Mouse (Mus musculus) CH12.LX (cell line): ENCODE data around the gene Chrm1. TPM values are rescaled to one million over a fixed set of nuclear protein-coding genes. Genes with fewer than 3 reads are reported as not detected.

Experiments used
- DNase-seq: peaks from one replicate; pipeline ENCODE4 v3.0.0-alpha.2; 2013; ENCODE audit errors: extremely low read depth
- H3K27ac ChIP-seq: 2 replicates; pipeline ENCODE4 v1.5.1; 2012; ENCODE audit warnings: low read depth, mild to moderate bottlenecking, control low read depth, moderate library complexity; ENCODE audit not compliant: insufficient read depth
- H3K27me3 ChIP-seq: replicated peaks from 2 replicates; pipeline ENCODE3; 2012; ENCODE audit warnings: inconsistent platforms
- H3K36me3 ChIP-seq, 2 experiments: replicated peaks in 1 of 2; 2 replicates each; pipeline versions ENCODE3 to v1.6.1; 2012; ENCODE audit warnings: inconsistent platforms in 1 of 2, low read length in 1 of 2, mild to moderate bottlenecking in 1 of 2, mixed read lengths in 1 of 2, moderate library complexity in 1 of 2; ENCODE audit not compliant: control insufficient read depth in 1 of 2, insufficient read depth in 1 of 2
- H3K4me1 ChIP-seq, 2 experiments: 2 replicates each; pipeline ENCODE4 v1.6.1; 2012; ENCODE audit warnings: inconsistent platforms in 1 of 2, moderate library complexity in 1 of 2; ENCODE audit not compliant: insufficient read depth in 2 of 2, control insufficient read depth in 1 of 2
- H3K4me2 ChIP-seq: 2 replicates; pipeline ENCODE4 v1.6.1; 2012; ENCODE audit warnings: low read depth, mild to moderate bottlenecking, control low read depth; ENCODE audit not compliant: poor library complexity, insufficient read depth, severe bottlenecking
- H3K4me3 ChIP-seq, 3 experiments: fragments of 150-350 bp in 1 of 3; sonication (generic) in 1 of 3; replicated peaks in 1 of 3; 2 replicates each; pipeline versions ENCODE3 to v1.5.1; 2011 to 2012; ENCODE audit warnings: low read depth in 2 of 3, low read length in 2 of 3, mild to moderate bottlenecking in 2 of 3, moderate library complexity in 2 of 3, control low read depth in 1 of 3, improper control_type of control experiment in 1 of 3, inconsistent platforms in 1 of 3, mixed read lengths in 1 of 3; ENCODE audit not compliant: poor library complexity in 1 of 3
- H3K79me2 ChIP-seq: replicated peaks from 2 replicates; pipeline ENCODE4 v1.6.1; 2012; ENCODE audit warnings: mild to moderate bottlenecking, moderate library complexity; ENCODE audit not compliant: control insufficient read depth, poor library complexity, insufficient read depth, severe bottlenecking; ENCODE audit errors: extremely low read depth
- H3K9ac ChIP-seq: 2 replicates; pipeline ENCODE4 v1.6.1; 2012; ENCODE audit warnings: low read depth, mild to moderate bottlenecking, control low read depth, moderate library complexity; ENCODE audit not compliant: insufficient read depth
- H3K9me3 ChIP-seq: replicated peaks from 2 replicates; pipeline ENCODE3; 2012; ENCODE audit warnings: low read length, inconsistent platforms, mixed read lengths
- BHLHE40 ChIP-seq: IDR thresholded peaks from 2 replicates; pipeline ENCODE4 v1.6.1; 2011; ENCODE audit warnings: mild to moderate bottlenecking, low read depth, low read length, improper control_type of control experiment
- CHD1 ChIP-seq: IDR thresholded peaks from 2 replicates; pipeline ENCODE4 v1.6.1; 2012; ENCODE audit warnings: low read depth, low read length, improper control_type of control experiment, inconsistent platforms
- CHD2 ChIP-seq: IDR thresholded peaks from 2 replicates; pipeline ENCODE4 v1.6.1; 2011; ENCODE audit warnings: low read length, improper control_type of control experiment
- CTCF ChIP-seq, 2 experiments: IDR thresholded peaks in 1 of 2; conservative IDR thresholded peaks in 1 of 2; 2 replicates each; pipeline ENCODE4 v1.5.1; 2011 to 2012; ENCODE audit warnings: low read depth in 2 of 2, low read length in 2 of 2, improper control_type of control experiment in 1 of 2, inconsistent platforms in 1 of 2, mild to moderate bottlenecking in 1 of 2, moderate library complexity in 1 of 2
- ELF1 ChIP-seq: IDR thresholded peaks from 2 replicates; pipeline ENCODE4 v1.6.1; 2014; ENCODE audit warnings: low read depth, mild to moderate bottlenecking, inconsistent platforms, low read length, improper control_type of control experiment
- JUN ChIP-seq: IDR thresholded peaks from 2 replicates; pipeline ENCODE4 v1.6.1; 2011; ENCODE audit warnings: low read depth, mild to moderate bottlenecking, low read length, improper control_type of control experiment, moderate library complexity; ENCODE audit not compliant: insufficient read depth
- MAFK ChIP-seq: IDR thresholded peaks from 2 replicates; pipeline ENCODE4 v1.6.1; 2011; ENCODE audit warnings: low read length, improper control_type of control experiment; ENCODE audit not compliant: insufficient replicate concordance
- MXI1 ChIP-seq: IDR thresholded peaks from 2 replicates; pipeline ENCODE4 v1.6.1; 2011; ENCODE audit warnings: mild to moderate bottlenecking, low read depth, low read length, improper control_type of control experiment
- NELFE ChIP-seq: IDR thresholded peaks from 2 replicates; pipeline ENCODE4 v1.6.1; 2011; ENCODE audit warnings: low read depth, low read length, improper control_type of control experiment
- PAX5 ChIP-seq: IDR thresholded peaks from 2 replicates; pipeline ENCODE4 v1.6.1; 2012; ENCODE audit warnings: low read length, inconsistent platforms, mixed read lengths
- POLR2A ChIP-seq: IDR thresholded peaks from 2 replicates; pipeline ENCODE4 v1.6.1; 2011; ENCODE audit warnings: low read depth, mild to moderate bottlenecking, improper control_type of control experiment, low read length
- RAD21 ChIP-seq: IDR thresholded peaks from 2 replicates; pipeline ENCODE4 v1.6.1; 2011; ENCODE audit warnings: low read depth, mild to moderate bottlenecking, low read length, improper control_type of control experiment, moderate library complexity
- RCOR1 ChIP-seq: conservative IDR thresholded peaks from 2 replicates; pipeline ENCODE4 v1.6.1; 2012; ENCODE audit warnings: low read depth, mild to moderate bottlenecking, inconsistent platforms, low read length, improper control_type of control experiment
- SMC3 ChIP-seq: IDR thresholded peaks from 2 replicates; pipeline ENCODE4 v1.6.1; 2011; ENCODE audit warnings: low read depth, low read length, improper control_type of control experiment
- TBP ChIP-seq: conservative IDR thresholded peaks from 2 replicates; pipeline ENCODE4 v1.6.1; 2011; ENCODE audit warnings: low read depth, low read length, improper control_type of control experiment
- UBTF ChIP-seq: IDR thresholded peaks from 2 replicates; pipeline ENCODE4 v1.6.1; 2012; ENCODE audit warnings: low read depth, mild to moderate bottlenecking, inconsistent platforms, low read length, improper control_type of control experiment, moderate library complexity
- USF2 ChIP-seq: conservative IDR thresholded peaks from 2 replicates; pipeline ENCODE4 v1.6.1; 2011; ENCODE audit warnings: low read depth, low read length, improper control_type of control experiment
- ZC3H11A ChIP-seq: IDR thresholded peaks from 2 replicates; pipeline ENCODE4 v1.6.1; 2012; ENCODE audit warnings: low read depth, mild to moderate bottlenecking, inconsistent platforms, low read length, improper control_type of control experiment
- ZKSCAN1 ChIP-seq: IDR thresholded peaks from 2 replicates; pipeline ENCODE4 v1.6.1; 2012; ENCODE audit warnings: low read depth, inconsistent platforms, low read length, improper control_type of control experiment, borderline replicate concordance
- ZMIZ1 ChIP-seq: IDR thresholded peaks from 2 replicates; pipeline ENCODE4 v1.6.1; 2012; ENCODE audit warnings: low read depth, mild to moderate bottlenecking, inconsistent platforms, low read length, improper control_type of control experiment
- ZNF384 ChIP-seq: IDR thresholded peaks from 2 replicates; pipeline ENCODE4 v1.6.1; 2012; ENCODE audit warnings: low read depth, low read length, improper control_type of control experiment, inconsistent platforms
- dilution Hi-C: fragments of 300-500 bp; cut with MboI; formaldehyde crosslinking; loops from 2 replicates; pipeline ENCODE4 v1.14.3; 2020; ENCODE audit warnings: low sequenced_read_pairs; ENCODE audit not compliant: extremely low pct_unique_long_range_greater_than_20kb, extremely low pct_ligation_motif_present
- in situ Hi-C: fragments of 300-500 bp; cut with MboI; formaldehyde crosslinking; loops from 3 replicates; pipeline ENCODE4 v1.14.3; 2019; ENCODE audit warnings: low sequenced_read_pairs, low pct_ligation_motif_present, low pct_unique_long_range_greater_than_20kb, mixed read lengths
- polyA plus RNA-seq: library from polyadenylated mRNA; unstranded; fragments of >175 nt; gene quantifications from 2 replicates; pipeline ENCODE4 v1.2.1, GENCODE M21; 2012; ENCODE audit warnings: low read depth; ENCODE audit not compliant: insufficient read length
- total RNA-seq, 2 experiments: library from RNA; depleted of rRNA; stranded (reverse); fragments of 300-350 nt in 1 of 2; fragments of >200 nt in 1 of 2; gene quantifications; 2 replicates each; pipeline ENCODE4 v1.2.3; 2012 to 2014

Chrm1 gene
- total and polyA plus RNA-seq, 3 experiments, result not detected

GRCm38 (mm10) chr19:8656341-8656740 is 7.2 kb upstream of the Chrm1 start:
- Histone ChIP-seq H3K4me1 (no peaks in the 10 kb centered on the region), H3K27ac (no peak overlapping the region), H3K4me3 (no peak overlapping the region), H3K4me2 (no peak overlapping the region), H3K79me2 (no peaks in the 10 kb centered on the region), H3K36me3 (no peaks in the 10 kb centered on the region), H3K9me3 (no peaks in the 10 kb centered on the region), H3K9ac (no peak overlapping the region), H3K27me3 (peaks cover 7% of the 10 kb centered on the region)
- dilution Hi-C loops (no loop called here), in situ Hi-C loops (no loop called here)
- no peak for DNase-seq
- TF ChIP-seq BHLHE40 (no peak), CHD2 (no peak), PAX5 (no peak), POLR2A (no peak), RCOR1 (no peak), UBTF (no peak), USF2 (no peak), ELF1 (no peak), ZKSCAN1 (no peak), ZNF384 (no peak)

- Histone ChIP-seq H3K27ac (no peak overlapping the region), H3K36me3 (no peaks in the 10 kb centered on the region), H3K79me2 (no peaks in the 10 kb centered on the region), H3K9me3 (no peaks in the 10 kb centered on the region), H3K4me1 (no peaks in the 10 kb centered on the region), H3K27me3 (peaks cover 5% of the 10 kb centered on the region), H3K9ac (no peak overlapping the region), H3K4me3 (no peak overlapping the region), H3K4me2 (no peak overlapping the region)
- dilution Hi-C loops, result no loop called here
- DNase-seq, result no peak
- in situ Hi-C loops, result no loop called here
- TF ChIP-seq POLR2A, result no peak
- no peak for TF ChIP-seq NELFE
- no peak for TF ChIP-seq ZMIZ1
- TF ChIP-seq CTCF (conservative IDR thresholded peaks at IDR 0.05 in 1 of 2, IDR thresholded peaks at IDR 0.05 in 1 of 2; ENCODE audit: low read depth in 2 of 2, low read length in 2 of 2), result no peak
- no peak for TF ChIP-seq JUN
- TF ChIP-seq ZC3H11A, result no peak
- TF ChIP-seq MAFK, result no peak
- TF ChIP-seq USF2, result no peak
- TF ChIP-seq SMC3, result no peak
- no peak for TF ChIP-seq ZNF384
- no peak for TF ChIP-seq RAD21
- TF ChIP-seq CHD1, result no peak
- TF ChIP-seq TBP, result no peak
- no peak for TF ChIP-seq MXI1
- TF ChIP-seq RCOR1, result no peak
- TF ChIP-seq, all 38 proteins: peak for 0
Measured at GRCm38 (mm10) chr19:8661821-8662307, 1.7 kb upstream of the Chrm1 start.
